Mouse (Mus musculus) lung, adult 2 months (tissue): ENCODE data around the gene Limk2. TPM values are rescaled to one million over a fixed set of nuclear protein-coding genes. Genes with fewer than 3 reads are reported as not detected.

ENCODE experiments used
- DNase-seq: peaks from one replicate; pipeline ENCODE4 v3.0.0; 2022
- H3K4me1 ChIP-seq: fragments of 200-500 bp; 2 replicates; pipeline ENCODE4 v1.6.1; 2011; ENCODE audit warnings: low read length; ENCODE audit not compliant: control insufficient read depth, insufficient read depth
- H3K4me3 ChIP-seq: fragments of 200-500 bp; replicated peaks from 2 replicates; pipeline ENCODE3; 2011; ENCODE audit warnings: low read depth, mild to moderate bottlenecking, control low read depth, low read length; ENCODE audit errors: extremely low read depth
- CTCF ChIP-seq: fragments of 200-500 bp; IDR thresholded peaks from 2 replicates; pipeline ENCODE4 v1.5.1; 2011; ENCODE audit warnings: mild to moderate bottlenecking, low read length, control low read depth; ENCODE audit not compliant: insufficient read depth
- POLR2A ChIP-seq: fragments of 200-500 bp; IDR thresholded peaks from 2 replicates; pipeline ENCODE4 v1.6.1; 2011; ENCODE audit warnings: low read depth, mild to moderate bottlenecking, control low read depth, low read length, borderline replicate concordance; ENCODE audit errors: extremely low read depth
- WGBS: fragments of 180-500 bp; shearing (Covaris S2); methylation state at CpG from one replicate; pipeline ENCODE4 v1.1.7; 2018; 5-methylcytosine and 5-hydroxymethylcytosine counted together
- polyA plus RNA-seq: library from polyadenylated mRNA; depleted of rRNA; stranded (reverse); fragments of >200 nt; gene quantifications from 2 replicates; pipeline ENCODE4 v1.2.3, GENCODE M21; 2012

Limk2 gene
- polyA plus RNA-seq, 1 experiment: 142 TPM

DNA sequence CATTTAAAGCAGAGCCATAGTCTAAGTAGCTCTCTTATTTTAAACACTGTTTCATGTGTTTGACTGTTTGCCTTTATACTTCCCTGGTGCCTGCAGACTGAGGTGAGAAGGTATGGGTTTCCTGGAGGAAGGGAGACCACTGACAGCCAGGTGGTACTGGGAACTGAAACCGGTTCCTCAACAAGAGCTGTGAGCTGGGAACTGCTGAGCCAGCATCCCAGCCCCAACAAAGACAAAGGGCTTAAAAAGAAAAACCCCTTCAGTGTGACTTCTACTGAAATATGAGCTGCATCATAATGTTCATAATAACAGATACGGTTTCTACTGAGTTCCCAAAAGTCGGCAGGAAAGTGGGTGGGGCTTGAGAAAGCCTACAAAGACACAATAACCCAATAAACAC is 46.1 kb downstream of the Limk2 start:
- no peak overlapping the region for H3K4me3 ChIP-seq
- no peak for TF ChIP-seq POLR2A
- TF ChIP-seq CTCF: no peak
- no peak for DNase-seq
- WGBS: 60% methylated on average over 3 of the region's 3 CpGs
- peaks cover 2% of the 10 kb centered on the region; the same call in 1 of the 2 replicates for H3K4me1 ChIP-seq

DNA sequence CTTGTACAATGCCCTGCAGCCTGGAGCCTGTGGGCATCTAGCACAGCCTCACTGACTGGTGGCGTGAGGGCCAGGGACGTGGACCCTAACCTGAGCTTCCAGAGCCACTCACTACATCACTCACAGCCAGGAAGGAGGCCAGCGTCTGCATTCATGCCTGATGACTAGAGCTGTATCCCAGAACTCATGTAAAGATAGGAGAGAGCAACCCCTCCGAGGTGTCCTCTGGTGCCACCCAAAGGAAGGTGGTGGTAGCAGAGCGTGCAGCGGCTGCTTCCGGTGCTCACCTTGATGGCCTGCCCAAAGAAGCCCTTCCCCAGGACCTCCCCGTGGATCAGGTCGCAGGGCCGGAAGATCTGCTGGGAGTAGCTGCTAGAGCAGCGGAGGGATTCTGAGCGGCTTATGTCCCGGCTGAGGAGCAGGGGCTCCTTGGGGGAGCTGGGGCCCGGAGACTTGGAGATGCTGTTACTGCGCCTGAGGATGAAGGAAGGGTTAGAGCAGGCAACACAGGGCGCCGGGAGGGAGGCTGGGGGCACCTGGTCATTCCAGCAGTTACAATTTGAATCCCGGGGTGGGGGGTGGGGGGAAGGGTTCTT is 55.9 kb downstream of the Limk2 start:
- Histone ChIP-seq H3K4me1 (peaks cover 5% of the 10 kb centered on the region), H3K4me3 (no peak overlapping the region)
- WGBS: 67% methylated on average over 18 of the region's 18 CpGs
- DNase-seq: no peak
- no peak for TF ChIP-seq POLR2A

DNA sequence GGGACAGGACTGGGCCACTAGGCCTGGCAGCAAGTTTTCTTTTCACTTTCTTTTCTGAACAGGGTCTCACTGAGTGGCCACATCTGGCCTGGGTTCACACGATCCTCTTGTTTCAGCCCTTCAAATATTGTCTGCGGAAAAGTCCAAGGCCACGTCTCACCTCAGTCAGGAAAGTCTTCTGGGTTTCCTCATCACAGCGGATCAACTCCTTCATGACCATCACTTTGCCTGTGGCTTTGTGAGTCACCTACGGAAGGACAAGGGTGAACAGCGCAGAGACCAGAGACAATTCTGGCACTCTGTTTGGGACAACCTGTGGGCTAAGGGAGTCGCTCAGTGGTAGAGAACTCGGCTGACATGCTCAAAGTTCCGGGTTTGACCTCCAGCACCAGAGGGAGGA is 56.9 kb downstream of the Limk2 start:
- TF ChIP-seq CTCF: no peak
- no peak for TF ChIP-seq POLR2A
- Histone ChIP-seq H3K4me3 (no peak overlapping the region), H3K4me1 (peaks cover 10% of the 10 kb centered on the region)
- 93% methylated on average over 9 of the region's 9 CpGs for WGBS
- DNase-seq: no peak

DNA sequence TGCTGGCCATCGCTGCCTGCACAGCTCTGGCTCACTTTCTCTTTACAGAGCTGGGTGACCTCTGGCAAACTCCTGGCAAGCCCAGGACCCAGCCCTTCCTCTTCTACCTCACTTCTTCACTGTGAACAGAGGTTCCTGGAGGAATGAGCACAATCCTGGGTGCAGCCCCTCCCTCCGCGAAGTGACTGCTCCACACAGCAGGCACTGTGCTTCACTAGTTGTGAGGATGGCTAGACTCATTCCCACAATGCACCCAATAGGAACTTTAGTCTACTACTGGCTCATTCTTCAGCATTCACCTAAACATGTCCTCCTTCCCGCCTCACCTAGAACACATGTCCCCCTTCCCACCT is 59.7 kb downstream of the Limk2 start:
- 72% methylated on average over 4 of the region's 4 CpGs for WGBS
- H3K4me3 ChIP-seq: no peak overlapping the region
- no peak for TF ChIP-seq CTCF
- no peak for TF ChIP-seq POLR2A
- H3K4me1 ChIP-seq: peaks cover 10% of the 10 kb centered on the region
- no peak for DNase-seq

DNA sequence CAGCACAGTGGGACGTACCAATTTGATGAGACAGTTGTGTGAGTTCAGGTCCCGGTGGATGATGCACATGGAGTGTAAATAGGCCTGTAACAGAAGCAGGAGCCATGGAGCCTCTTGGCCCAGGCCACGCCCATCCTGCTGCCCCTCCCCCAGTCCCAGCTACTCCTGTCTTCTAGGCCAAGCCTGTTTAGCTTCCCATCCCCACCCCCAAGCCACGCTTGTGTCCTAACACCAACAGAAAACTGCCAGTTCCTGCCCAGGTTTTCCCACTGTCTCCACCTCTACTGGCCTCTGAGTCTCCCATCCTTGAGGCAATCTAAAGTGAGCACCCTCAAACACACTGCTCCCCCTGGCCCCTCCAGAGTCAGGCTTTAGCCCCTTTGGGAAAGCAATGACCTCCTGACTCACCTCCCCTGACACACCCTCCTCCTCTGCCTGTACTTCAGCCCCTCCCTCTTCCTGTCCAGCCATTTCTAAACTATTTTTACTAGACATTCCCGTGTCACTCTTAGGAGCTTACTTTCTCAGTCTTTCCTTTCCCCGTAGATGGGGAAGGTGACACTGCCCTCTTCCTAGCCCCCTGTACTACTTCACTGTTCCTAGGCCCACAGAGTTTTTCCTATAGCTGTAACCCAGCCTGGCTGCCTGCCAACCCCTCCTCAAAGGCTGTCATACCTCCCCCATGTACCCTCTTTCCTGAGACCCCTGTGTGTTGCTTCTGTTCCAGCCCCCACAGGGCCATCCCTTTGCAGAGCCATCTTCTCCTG is 60.2 kb downstream of the Limk2 start:
- Histone ChIP-seq H3K4me1 (peaks cover 10% of the 10 kb centered on the region), H3K4me3 (no peak overlapping the region)
- no peak for DNase-seq
- TF ChIP-seq POLR2A (no peak), CTCF (no peak)
- WGBS: 26% methylated on average over 6 of the region's 6 CpGs

DNA sequence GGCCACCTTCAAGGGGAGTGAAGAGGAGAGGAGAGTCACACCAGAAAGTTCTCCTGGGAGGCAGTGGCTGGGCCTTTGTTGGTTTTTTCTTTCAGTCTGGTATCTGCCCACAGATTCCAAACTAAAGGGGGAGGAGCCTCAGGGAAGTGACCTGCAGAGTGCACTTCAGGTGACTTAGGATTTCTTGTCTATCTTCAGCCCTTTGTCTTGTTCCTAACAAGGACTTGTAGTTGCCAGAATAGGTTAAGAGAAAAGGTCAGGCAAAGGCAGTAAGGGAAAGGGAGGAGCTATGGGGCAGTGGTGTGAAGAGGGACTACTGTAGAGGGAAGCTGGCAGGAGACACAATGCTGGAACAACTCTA is 61.2 kb downstream of the Limk2 start:
- TF ChIP-seq CTCF (no peak), POLR2A (no peak)
- no peak for DNase-seq
- H3K4me3 ChIP-seq: no peak overlapping the region

DNA sequence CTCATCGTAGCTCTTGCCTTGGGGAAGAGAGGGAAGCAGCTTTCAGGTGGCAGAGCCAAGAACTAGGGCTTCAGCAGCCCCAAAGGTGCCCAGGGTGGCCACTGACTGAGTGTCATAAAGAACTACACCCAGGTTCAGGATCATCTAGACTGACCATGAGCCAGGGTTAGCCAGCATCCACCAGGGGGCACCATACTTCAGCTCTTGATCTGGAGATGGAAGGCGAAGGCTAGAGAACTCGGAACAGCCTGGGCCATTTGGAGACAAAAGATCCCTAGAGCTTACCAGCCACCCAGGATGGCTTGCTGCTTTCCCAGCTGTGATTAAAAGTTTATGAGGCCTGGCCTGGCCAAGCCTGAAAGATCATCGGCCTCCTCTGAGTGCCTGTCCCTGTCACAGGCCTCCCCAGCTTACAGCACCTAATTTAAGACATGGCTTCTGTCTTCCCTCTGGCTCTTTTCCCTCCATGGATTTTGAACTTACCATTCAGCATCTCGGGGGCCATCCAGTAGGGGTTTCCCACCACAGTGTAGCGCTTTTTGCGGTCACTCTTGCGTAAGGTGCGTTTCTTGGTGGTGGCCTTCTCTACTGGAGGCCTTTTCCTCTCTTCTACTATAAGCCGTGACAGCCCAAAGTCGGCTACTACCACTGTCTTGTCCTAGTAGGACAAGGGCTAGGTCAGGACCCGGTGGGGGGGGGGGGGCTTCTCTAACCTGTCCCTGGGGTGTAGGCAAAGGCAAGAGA is 61.7 kb downstream of the Limk2 start:
- Histone ChIP-seq H3K4me1 (peaks cover 10% of the 10 kb centered on the region), H3K4me3 (no peak overlapping the region)
- 61% methylated on average over 12 of the region's 12 CpGs for WGBS
- TF ChIP-seq POLR2A (no peak), CTCF (peak; percentile 94)
- peak; percentile 84 for DNase-seq

More for the DNA sequence above, 61.2 kb downstream of the Limk2 start:
- H3K4me1 ChIP-seq: peaks cover 10% of the 10 kb centered on the region

DNA sequence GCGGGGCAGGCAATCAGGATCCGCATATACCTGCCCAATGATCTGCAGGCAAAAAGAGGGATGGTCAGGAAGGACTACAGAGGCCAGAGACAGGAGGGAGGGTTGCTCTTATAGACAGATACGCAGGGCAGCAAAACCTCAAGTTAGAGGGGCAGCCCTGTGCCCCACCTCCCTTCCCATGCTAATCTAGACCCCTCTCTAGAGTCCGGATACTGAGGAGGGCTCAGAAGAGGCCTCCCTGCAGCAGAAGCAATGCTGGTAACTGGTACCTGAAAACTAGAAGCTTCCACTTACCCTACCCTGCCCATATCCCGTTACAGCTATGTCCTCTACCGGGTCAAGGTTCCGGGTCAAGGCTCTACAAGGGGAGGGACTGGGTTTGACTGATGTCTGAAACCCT is 62.6 kb downstream of the Limk2 start:
- no peak for TF ChIP-seq CTCF
- 93% methylated on average over 7 of the region's 7 CpGs for WGBS
- no peak overlapping the region for H3K4me3 ChIP-seq
- H3K4me1 ChIP-seq: peaks cover 10% of the 10 kb centered on the region
- DNase-seq: no peak

DNA sequence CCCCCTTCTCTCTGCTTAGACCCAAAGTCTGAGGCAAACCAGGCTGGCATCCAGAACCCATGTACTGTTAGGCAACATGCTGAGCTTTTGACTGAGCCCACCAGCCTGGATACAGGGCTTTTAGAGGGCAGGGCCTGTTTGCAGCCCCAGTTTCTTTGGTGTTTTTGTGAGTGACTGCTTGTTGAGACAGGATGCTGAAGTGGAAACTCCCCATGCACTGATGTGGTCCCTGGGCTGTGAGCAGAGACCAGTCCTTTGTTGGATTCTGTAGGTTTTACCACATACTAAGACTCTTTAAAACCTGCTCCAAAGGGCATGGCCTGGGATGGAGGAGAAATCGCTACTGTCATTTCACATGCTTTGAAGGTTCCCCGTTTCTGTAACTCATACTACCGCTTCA is 64.1 kb downstream of the Limk2 start:
- WGBS: 87% methylated on average over 3 of the region's 3 CpGs
- peaks cover 10% of the 10 kb centered on the region for H3K4me1 ChIP-seq
- no peak for DNase-seq
- TF ChIP-seq POLR2A (no peak), CTCF (no peak)
- no peak overlapping the region for H3K4me3 ChIP-seq

DNA sequence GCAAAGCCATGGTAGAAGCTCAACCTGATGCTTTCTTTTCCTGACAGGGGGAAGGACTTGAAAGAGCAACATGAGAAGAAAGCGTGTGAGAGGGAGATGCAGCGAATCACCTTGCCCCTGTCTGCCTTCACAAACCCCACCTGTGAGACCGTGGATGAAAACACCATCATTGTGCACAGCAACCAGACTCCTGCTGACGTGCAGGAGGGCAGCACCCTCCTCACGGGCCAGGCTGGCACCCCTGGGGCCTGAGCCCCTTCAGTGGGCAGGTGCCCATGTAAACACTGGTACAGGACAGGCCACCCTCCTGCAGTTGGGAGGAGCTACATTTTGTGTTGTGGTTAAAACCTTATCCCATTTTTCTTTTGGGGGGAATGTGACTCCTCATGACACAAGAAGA is 67.5 kb downstream of the Limk2 start:
- H3K4me1 ChIP-seq: peaks cover 7% of the 10 kb centered on the region
- H3K4me3 ChIP-seq: no peak overlapping the region
- no peak for DNase-seq
- WGBS: 78% methylated on average over 5 of the region's 5 CpGs
- TF ChIP-seq POLR2A (no peak), CTCF (no peak)
